Mouse (Mus musculus) heart, embryonic 15.5 days (tissue): ENCODE data around the gene Jak2. TPM values are rescaled to one million over a fixed set of nuclear protein-coding genes. Genes with fewer than 3 reads are reported as not detected.

ENCODE experiments used
- ATAC-seq: fragments of 200-750 bp; cut with Nextera tagmentation; replicated peaks from 2 replicates; pipeline ENCODE4 v1.8.0; 2017; ENCODE audit warnings: low read depth, moderate TSS enrichment; ENCODE audit not compliant: insufficient number of reproducible peaks, insufficient read depth, low FRiP score
- H3K27ac ChIP-seq: fragments of 300-500 bp; sonication (generic); 2 replicates; pipeline ENCODE4 v1.5.1; 2015; ENCODE audit warnings: mild to moderate bottlenecking, inconsistent platforms
- H3K27me3 ChIP-seq: fragments of 300-500 bp; sonication (generic); 2 replicates; pipeline ENCODE4 v1.6.1; 2015; ENCODE audit warnings: inconsistent platforms
- H3K36me3 ChIP-seq: fragments of 300-500 bp; sonication (generic); 2 replicates; pipeline ENCODE4 v1.6.1; 2015; ENCODE audit warnings: mild to moderate bottlenecking, inconsistent platforms
- H3K4me1 ChIP-seq: fragments of 300-500 bp; sonication (generic); replicated peaks from 2 replicates; pipeline ENCODE4 v1.6.1; 2015; ENCODE audit warnings: inconsistent platforms
- H3K4me2 ChIP-seq: fragments of 300-500 bp; sonication (generic); 2 replicates; pipeline ENCODE4 v1.6.1; 2015; ENCODE audit warnings: inconsistent platforms, mild to moderate bottlenecking, moderate library complexity
- H3K4me3 ChIP-seq: fragments of 300-500 bp; sonication (generic); 2 replicates; pipeline ENCODE4 v1.5.1; 2015; ENCODE audit warnings: mild to moderate bottlenecking, inconsistent platforms
- H3K9ac ChIP-seq: fragments of 300-500 bp; sonication (generic); 2 replicates; pipeline ENCODE4 v1.6.1; 2015; ENCODE audit warnings: mild to moderate bottlenecking, inconsistent platforms
- H3K9me3 ChIP-seq: fragments of 300-500 bp; sonication (generic); replicated peaks from 2 replicates; pipeline ENCODE4 v1.6.1; 2016; ENCODE audit warnings: inconsistent platforms
- WGBS: fragments of 180-500 bp; shearing (Covaris S2); methylation state at CpG from one replicate; pipeline ENCODE4 v1.1.7; 2015; ENCODE audit warnings: mixed read lengths; 5-methylcytosine and 5-hydroxymethylcytosine counted together
- polyA plus RNA-seq: library from polyadenylated mRNA; unstranded; fragments of >200 nt; fragmentation: Nextera tagmentation; extraction: Ambion mirVana; gene quantifications from 2 replicates; pipeline ENCODE4 v1.2.1, GENCODE M21; 2015

The Jak2 gene
- polyA plus RNA-seq, 1 experiment from 2014 or later, result 5.7 TPM

- Histone ChIP-seq H3K27me3 (no peaks in the 10 kb centered on the region), H3K9ac (no peak overlapping the region), H3K4me3 (no peak overlapping the region), H3K4me1 (peaks cover under 1% of the 10 kb centered on the region), H3K4me2 (no peak overlapping the region), H3K36me3 (peaks cover 23% of the 10 kb centered on the region; the same call in 1 of the 2 replicates), H3K27ac (no peak overlapping the region), H3K9me3 (no peaks in the 10 kb centered on the region)
- ATAC-seq, result no peak
- WGBS, result 95% methylated on average over 4 of the region's 4 CpGs
These were observed 24.8 kb downstream of the Jak2 start for GRCm38 (mm10) chr19:29276414-29276813.

GRCm38 (mm10) chr19:29278944-29279587 lies 27.4 kb downstream of the Jak2 start:
- Histone ChIP-seq H3K36me3 (peaks cover 26% of the 10 kb centered on the region; the same call in 1 of the 2 replicates), H3K9ac (no peak overlapping the region), H3K27ac (no peak overlapping the region), H3K4me1 (no peaks in the 10 kb centered on the region), H3K4me2 (no peak overlapping the region), H3K4me3 (no peak overlapping the region), H3K27me3 (no peaks in the 10 kb centered on the region), H3K9me3 (no peaks in the 10 kb centered on the region)
- 82% methylated on average over 6 of the region's 6 CpGs for WGBS
- no peak for ATAC-seq

DNA sequence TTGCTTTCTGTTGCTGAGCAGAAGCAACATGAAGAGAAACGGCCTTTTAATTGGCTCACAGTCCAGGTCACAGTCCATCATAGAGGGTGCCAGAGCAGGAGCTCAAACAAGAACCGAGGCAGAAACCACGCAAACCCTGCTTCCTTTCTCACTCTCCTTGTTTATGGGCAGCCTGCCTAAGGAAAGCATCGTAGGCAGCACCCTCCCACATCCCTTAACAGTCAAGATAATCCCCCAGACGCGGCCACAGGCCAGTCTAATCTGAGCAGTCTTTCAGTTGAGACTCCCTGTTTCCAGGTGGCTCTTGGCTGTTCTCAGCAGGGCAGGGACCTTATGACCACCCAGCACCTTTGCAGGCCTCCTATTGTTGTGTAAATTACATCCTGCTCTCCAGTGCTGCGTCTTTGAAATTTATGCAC lies 33.8 kb downstream of the Jak2 start:
- Histone ChIP-seq H3K9ac (no peak overlapping the region), H3K9me3 (no peaks in the 10 kb centered on the region), H3K4me3 (no peak overlapping the region), H3K27me3 (no peaks in the 10 kb centered on the region), H3K4me1 (0 out of 2 replicates have a peak, but pooled peaks cover 3% of the 10 kb centered on the region), H3K36me3 (peaks cover 18% of the 10 kb centered on the region), H3K27ac (no peak overlapping the region), H3K4me2 (no peak overlapping the region)
- WGBS, result 41% methylated on average over 7 of the region's 7 CpGs
- no peak for ATAC-seq

- no peaks in the 10 kb centered on the region for H3K9me3 ChIP-seq
- 77% methylated on average over 8 of the region's 8 CpGs for WGBS
- no peak overlapping the region for H3K4me2 ChIP-seq
- no peak for ATAC-seq
- no peak overlapping the region for H3K27ac ChIP-seq
- H3K4me1 ChIP-seq, result peaks cover 9% of the 10 kb centered on the region; the same call in 1 of the 2 replicates
- H3K9ac ChIP-seq, result no peak overlapping the region
- H3K36me3 ChIP-seq, result peaks cover 30% of the 10 kb centered on the region
- H3K4me3 ChIP-seq, result no peak overlapping the region
- no peaks in the 10 kb centered on the region for H3K27me3 ChIP-seq
These were observed 36.2 kb downstream of the Jak2 start for GRCm38 (mm10) chr19:29287863-29288262.

GRCm38 (mm10) chr19:29291532-29291931 lies 39.9 kb downstream of the Jak2 start:
- Histone ChIP-seq H3K9ac (no peak overlapping the region), H3K9me3 (no peaks in the 10 kb centered on the region), H3K27me3 (no peaks in the 10 kb centered on the region), H3K4me1 (peaks cover 6% of the 10 kb centered on the region; the same call in 1 of the 2 replicates), H3K27ac (no peak overlapping the region), H3K4me3 (no peak overlapping the region), H3K36me3 (peaks cover 26% of the 10 kb centered on the region), H3K4me2 (no peak overlapping the region)
- no peak for ATAC-seq
- 81% methylated on average over 14 of the region's 14 CpGs for WGBS

- H3K36me3 ChIP-seq, result peaks cover 33% of the 10 kb centered on the region
- H3K4me1 ChIP-seq, result peaks cover 6% of the 10 kb centered on the region; the same call in 1 of the 2 replicates
- no peak overlapping the region for H3K4me3 ChIP-seq
- no peaks in the 10 kb centered on the region for H3K27me3 ChIP-seq
- H3K9me3 ChIP-seq, result no peaks in the 10 kb centered on the region
- H3K9ac ChIP-seq, result no peak overlapping the region
- ATAC-seq, result no peak
- H3K4me2 ChIP-seq, result no peak overlapping the region
- WGBS, result 38% methylated on average over 4 of the region's 4 CpGs
- no peak overlapping the region for H3K27ac ChIP-seq
These were observed 40.9 kb downstream of the Jak2 start for GRCm38 (mm10) chr19:29292546-29292945.

DNA sequence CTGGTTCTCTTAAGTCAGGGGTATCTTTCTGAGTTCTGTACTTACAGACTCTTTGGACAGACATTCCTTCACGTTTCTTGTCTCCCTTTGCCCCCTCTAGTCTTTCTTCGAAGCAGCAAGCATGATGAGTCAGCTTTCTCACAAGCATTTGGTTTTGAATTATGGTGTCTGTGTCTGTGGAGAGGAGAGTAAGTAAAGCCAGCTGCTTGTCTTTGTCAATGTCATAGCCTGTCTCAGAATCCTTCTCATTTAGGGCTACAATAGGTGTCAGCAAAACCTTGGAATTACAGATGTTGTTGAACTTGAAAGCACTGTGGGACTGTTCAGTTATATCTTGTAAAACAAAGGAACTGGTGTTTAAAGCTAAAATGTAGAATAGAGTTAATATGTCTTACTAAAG lies 43.1 kb downstream of the Jak2 start:
- 57% methylated on average over 2 of the region's 2 CpGs for WGBS

GRCm38 (mm10) chr19:29296166-29296565 lies 44.5 kb downstream of the Jak2 start:
- Histone ChIP-seq H3K4me1 (peaks cover 6% of the 10 kb centered on the region; the same call in 1 of the 2 replicates), H3K27ac (no peak overlapping the region), H3K4me3 (no peak overlapping the region), H3K9me3 (no peaks in the 10 kb centered on the region), H3K27me3 (no peaks in the 10 kb centered on the region), H3K36me3 (peaks cover 24% of the 10 kb centered on the region; the same call in 1 of the 2 replicates), H3K4me2 (no peak overlapping the region), H3K9ac (no peak overlapping the region)
- no peak for ATAC-seq

More for the DNA sequence above, 43.1 kb downstream of the Jak2 start:
- Histone ChIP-seq H3K4me2 (no peak overlapping the region), H3K4me3 (no peak overlapping the region), H3K4me1 (peaks cover 6% of the 10 kb centered on the region; the same call in 1 of the 2 replicates), H3K27ac (no peak overlapping the region), H3K36me3 (peaks cover 28% of the 10 kb centered on the region; the same call in 1 of the 2 replicates), H3K9me3 (no peaks in the 10 kb centered on the region), H3K27me3 (no peaks in the 10 kb centered on the region), H3K9ac (no peak overlapping the region)
- ATAC-seq, result no peak

DNA sequence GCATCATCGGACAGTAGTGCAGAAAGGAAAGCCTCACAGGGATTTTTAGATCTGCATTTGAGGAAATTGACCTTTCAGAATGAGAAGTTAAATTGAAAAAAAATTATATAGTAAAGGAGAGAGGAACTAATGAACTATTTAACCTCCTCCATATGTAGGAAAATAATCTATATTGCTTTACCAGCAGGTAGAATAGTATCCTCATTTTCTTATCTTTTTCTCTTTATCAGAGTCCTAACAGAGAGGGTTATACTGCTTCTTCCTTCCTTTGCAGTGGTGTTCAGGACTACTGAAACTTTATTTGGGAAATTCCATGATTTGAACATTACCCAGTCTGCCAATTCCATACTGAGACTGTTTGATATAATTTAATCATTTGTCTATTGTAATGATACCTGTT lies 45.7 kb downstream of the Jak2 start:
- 96% methylated on average over 1 of the region's 1 CpGs for WGBS
- Histone ChIP-seq H3K9ac (no peak overlapping the region), H3K27ac (no peak overlapping the region), H3K9me3 (no peaks in the 10 kb centered on the region), H3K36me3 (peaks cover 24% of the 10 kb centered on the region), H3K4me1 (peaks cover 4% of the 10 kb centered on the region; the same call in 1 of the 2 replicates), H3K4me2 (no peak overlapping the region), H3K27me3 (no peaks in the 10 kb centered on the region), H3K4me3 (no peak overlapping the region)
- no peak for ATAC-seq

DNA sequence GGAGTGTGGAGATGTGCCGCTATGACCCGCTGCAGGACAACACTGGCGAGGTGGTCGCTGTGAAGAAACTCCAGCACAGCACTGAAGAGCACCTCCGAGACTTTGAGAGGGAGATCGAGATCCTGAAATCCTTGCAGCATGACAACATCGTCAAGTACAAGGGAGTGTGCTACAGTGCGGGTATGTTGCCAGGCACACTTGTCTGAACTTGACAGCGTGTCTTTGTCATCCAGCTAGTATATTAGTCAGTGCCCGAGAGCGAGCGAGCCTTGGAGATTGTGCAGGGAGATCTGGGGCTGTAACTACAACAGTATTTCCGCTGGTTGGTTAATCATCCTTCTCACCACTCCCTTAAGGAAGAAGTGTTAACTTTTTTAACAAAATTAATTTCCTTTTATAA lies 49.3 kb downstream of the Jak2 start:
- Histone ChIP-seq H3K9me3 (no peaks in the 10 kb centered on the region), H3K4me2 (no peak overlapping the region), H3K27me3 (no peaks in the 10 kb centered on the region), H3K27ac (no peak overlapping the region), H3K4me1 (no peaks in the 10 kb centered on the region), H3K9ac (no peak overlapping the region), H3K4me3 (no peak overlapping the region), H3K36me3 (peaks cover 25% of the 10 kb centered on the region)
- WGBS, result 87% methylated on average over 13 of the region's 13 CpGs
- no peak for ATAC-seq

DNA sequence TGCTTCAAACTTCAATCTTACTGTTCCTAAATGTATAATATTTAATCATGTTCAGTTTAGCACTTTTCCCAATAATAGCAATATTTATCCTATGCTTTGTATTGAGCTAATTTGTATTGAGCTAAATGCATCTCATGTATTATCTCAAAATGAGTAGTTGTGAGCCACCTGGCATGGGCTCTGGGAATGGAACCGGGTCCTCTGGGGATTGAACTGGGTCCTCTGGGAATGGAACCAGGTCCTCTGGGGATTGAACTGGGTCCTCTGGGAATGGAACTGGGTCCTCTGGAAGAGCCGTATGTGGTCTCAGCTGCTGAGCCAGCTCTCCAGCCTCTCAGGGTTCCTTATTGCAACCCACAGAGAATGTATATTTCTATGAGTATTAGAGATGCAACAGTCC lies 50.5 kb downstream of the Jak2 start:
- H3K4me2 ChIP-seq, result no peak overlapping the region
- H3K27me3 ChIP-seq, result no peaks in the 10 kb centered on the region
- H3K36me3 ChIP-seq, result peaks cover 14% of the 10 kb centered on the region
- no peaks in the 10 kb centered on the region for H3K9me3 ChIP-seq
- H3K9ac ChIP-seq, result no peak overlapping the region
- ATAC-seq, result no peak
- no peak overlapping the region for H3K4me3 ChIP-seq
- no peak overlapping the region for H3K27ac ChIP-seq
- no peaks in the 10 kb centered on the region for H3K4me1 ChIP-seq
- 85% methylated on average over 2 of the region's 2 CpGs for WGBS

DNA sequence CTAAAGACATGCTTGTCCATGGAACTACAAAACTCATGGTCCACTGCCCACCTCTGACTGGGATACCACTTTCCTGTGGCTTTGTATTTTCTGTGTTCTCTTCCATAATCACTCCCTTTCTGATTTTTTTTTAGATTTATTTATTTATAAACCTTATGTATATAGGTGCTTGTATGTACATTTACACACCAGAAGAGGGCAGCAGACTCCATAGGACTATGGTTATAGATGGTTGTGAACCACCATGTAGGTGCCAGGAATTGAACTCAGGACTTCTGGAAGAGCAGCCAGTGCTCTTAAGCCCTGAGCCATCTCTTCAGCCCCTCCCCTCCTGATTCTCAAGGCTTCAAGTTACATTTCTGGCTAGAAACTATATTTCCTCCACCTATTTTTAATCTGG lies 57.2 kb downstream of the Jak2 start:
- no peak overlapping the region for H3K9ac ChIP-seq

More for the DNA sequence above, 57.2 kb downstream of the Jak2 start:
- no peaks in the 10 kb centered on the region for H3K4me1 ChIP-seq
- H3K4me2 ChIP-seq, result no peak overlapping the region
- no peak for ATAC-seq
- H3K9me3 ChIP-seq, result no peaks in the 10 kb centered on the region
- H3K4me3 ChIP-seq, result no peak overlapping the region
- H3K27me3 ChIP-seq, result no peaks in the 10 kb centered on the region
- peaks cover 24% of the 10 kb centered on the region for H3K36me3 ChIP-seq
- no peak overlapping the region for H3K27ac ChIP-seq
